Mouse (Mus musculus) brain, embryonic 14.5 days (tissue): ENCODE results near the gene Smarcal1. TPM values are rescaled to one million over a fixed set of nuclear protein-coding genes. Genes with fewer than 3 reads are reported as not detected.

ENCODE experiments used
- DNase-seq: peaks from one replicate; pipeline ENCODE4 v3.0.0-alpha.2; 2011; ENCODE audit warnings: low read depth
- CTCF ChIP-seq: fragments of 200-500 bp; IDR thresholded peaks from 2 replicates; pipeline ENCODE4 v1.5.1; 2012; ENCODE audit warnings: inconsistent platforms, mild to moderate bottlenecking, moderate library complexity, borderline replicate concordance; ENCODE audit not compliant: insufficient read depth, insufficient read length; ENCODE audit errors: extremely low read depth
- POLR2A ChIP-seq: fragments of 200-500 bp; IDR thresholded peaks from 2 replicates; pipeline ENCODE4 v1.6.1; 2012; ENCODE audit warnings: mild to moderate bottlenecking, inconsistent platforms, borderline replicate concordance; ENCODE audit not compliant: poor library complexity, insufficient read depth, insufficient read length, severe bottlenecking; ENCODE audit errors: extremely low read depth
- polyA plus RNA-seq: library from polyadenylated mRNA; depleted of rRNA; stranded (reverse); fragments of >200 nt; gene quantifications from 2 replicates; pipeline ENCODE4 v1.2.3, GENCODE M21; 2012

Smarcal1 gene
- polyA plus RNA-seq, 1 experiment: 44.9 TPM

DNA sequence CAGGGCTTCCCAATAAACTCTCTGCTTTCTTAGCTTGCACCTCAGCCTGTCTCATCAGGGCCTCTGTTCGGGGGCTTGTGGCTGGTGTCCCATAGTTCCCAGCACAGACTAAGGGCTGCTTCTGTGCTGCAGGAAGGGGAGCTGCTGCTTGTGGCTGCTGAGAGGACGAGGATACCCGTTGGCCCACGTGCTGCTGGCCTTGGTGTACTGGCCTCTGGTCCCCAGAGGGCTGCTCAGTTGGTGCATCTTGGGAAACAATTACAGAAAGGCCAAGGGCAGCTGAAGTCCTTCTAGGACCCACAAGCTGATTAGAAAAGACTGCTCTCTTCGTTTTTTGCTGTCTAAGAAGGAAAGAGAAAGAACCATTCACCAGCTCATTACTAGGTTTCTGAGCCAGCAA, 13.2 kb downstream of the Smarcal1 start:
- no peak for TF ChIP-seq CTCF
- no peak for TF ChIP-seq POLR2A

DNA sequence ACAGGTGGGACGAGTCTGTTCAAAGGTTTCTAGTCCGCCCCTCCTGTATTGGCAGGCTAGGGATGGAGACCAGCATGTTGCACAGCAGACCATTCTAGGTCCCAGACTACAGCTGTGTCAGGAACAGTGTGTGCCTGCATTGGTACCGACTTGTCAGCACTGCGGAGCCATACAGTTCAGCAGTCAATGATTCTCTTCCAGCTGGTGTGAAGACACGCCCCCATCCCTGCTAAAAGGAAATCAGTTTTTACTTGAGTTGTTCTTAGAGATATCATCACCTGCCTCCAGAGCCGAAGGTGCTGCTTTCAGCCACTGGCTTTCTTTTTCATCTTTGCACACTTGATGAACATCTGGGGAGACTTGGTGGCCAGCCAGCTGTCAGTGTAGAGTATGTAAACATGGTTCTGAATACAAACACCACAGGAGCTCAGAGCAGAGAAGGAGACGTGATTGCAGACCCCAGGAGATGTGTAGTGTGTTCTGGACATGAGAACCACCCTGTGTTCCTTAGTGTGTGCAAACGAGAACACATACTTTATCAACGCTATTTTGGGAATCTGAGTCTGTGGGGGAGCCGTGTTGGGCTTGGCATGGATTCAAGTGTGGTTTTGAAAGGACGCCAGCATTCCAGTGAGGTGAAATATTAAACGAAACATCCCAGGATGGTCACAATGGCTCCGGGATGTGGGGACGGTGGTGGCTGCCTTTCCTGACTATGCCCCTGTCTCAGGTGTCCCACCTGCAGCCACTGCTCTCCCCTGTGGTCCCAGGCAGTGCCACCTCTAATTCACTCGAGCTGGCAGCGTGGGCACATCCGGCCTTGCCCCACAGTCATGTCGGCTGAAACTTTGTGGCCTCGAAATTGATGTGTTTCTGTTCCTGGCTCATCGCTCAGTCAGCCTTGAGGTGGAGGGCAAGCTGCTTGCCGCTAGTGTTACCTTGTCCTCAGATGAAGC, 16.4 kb downstream of the Smarcal1 start:
- TF ChIP-seq POLR2A (no peak), CTCF (no peak)
- peak; percentile 20 for DNase-seq

More for the DNA sequence above, 13.2 kb downstream of the Smarcal1 start:
- DNase-seq: no peak

DNA sequence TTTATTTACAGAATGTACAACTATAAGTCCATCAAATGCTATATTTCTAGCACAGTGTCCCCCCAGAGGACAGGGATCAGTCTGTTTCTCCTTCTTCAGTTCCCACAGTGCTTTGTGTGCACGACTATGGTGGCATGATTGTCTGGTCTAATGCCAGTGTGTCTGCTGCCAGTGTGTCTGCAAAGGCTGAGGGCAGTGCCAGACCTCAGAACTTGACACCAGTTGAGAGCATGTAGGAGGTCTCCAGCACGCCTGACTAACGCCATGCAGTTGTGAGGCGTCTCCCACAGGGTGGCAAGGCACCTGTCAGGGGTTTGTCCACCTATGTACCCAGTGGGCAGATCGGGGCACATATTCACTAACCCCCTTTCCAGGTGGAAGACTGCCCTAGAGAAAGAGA, 17.7 kb downstream of the Smarcal1 start:
- no peak for TF ChIP-seq CTCF
- TF ChIP-seq POLR2A: no peak
- DNase-seq: peak; percentile 34

DNA sequence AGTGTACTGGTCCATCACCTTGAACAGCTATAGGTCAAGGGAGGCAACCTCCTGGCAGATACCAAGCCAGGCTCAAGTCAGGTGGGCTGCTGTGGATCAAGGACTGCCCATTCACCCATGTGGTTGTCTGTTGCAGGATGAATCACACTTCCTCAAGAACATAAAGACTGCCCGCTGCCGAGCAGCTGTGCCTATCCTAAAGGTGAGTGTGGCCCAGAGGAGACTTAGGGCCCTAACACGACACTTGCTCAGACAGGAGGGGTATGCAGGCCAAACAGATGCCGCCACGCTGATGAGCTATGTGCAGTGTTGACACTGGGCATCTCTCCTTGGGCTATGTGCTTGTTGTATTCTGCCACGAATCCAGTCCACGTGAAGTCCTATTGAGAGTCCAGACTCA, 18.2 kb downstream of the Smarcal1 start:
- no peak for TF ChIP-seq CTCF
- TF ChIP-seq POLR2A: no peak
- DNase-seq: no peak

DNA sequence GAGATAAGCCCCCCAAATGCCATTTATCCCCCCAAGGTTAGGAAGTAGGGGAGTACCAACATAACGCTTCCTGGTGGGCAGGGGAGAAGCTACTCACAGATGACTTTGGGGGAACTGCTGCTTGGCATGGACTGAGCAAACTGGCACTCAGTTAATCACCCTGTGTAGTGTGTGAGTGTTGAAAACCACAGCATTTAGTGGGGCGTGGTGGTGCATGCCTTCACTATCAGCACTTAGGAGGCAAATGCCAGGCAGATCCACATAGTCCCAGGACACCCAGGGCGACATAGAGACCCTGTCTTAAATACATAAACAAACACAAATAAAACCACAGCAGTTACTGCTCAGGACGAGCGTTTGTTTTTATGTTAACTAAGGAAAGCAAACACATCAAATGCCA, 19.1 kb downstream of the Smarcal1 start:
- DNase-seq: no peak

DNA sequence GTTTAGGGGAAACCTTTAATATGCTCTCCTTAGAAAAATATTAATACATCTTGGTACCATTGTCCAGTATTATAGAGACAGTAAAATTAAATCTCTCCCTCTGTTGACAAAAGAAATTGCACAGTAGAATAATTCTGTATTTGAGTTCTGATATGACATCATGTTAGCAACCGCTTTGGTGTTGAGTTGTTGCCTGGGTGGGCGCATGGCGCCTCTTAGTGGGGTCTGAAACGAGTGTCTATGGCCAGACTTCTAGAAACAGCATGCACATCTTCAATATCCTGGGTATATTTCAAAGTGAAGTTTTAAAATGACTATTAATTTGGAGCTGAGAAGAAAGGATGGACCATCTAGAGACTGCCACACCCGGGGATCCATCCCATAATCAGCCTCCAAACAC, 19.8 kb downstream of the Smarcal1 start:
- TF ChIP-seq POLR2A (no peak), CTCF (peak; percentile 27; the same call in 1 of the 2 replicates)
- DNase-seq: peak; percentile 48

More for the DNA sequence above, 19.1 kb downstream of the Smarcal1 start:
- TF ChIP-seq POLR2A (no peak), CTCF (no peak)

DNA sequence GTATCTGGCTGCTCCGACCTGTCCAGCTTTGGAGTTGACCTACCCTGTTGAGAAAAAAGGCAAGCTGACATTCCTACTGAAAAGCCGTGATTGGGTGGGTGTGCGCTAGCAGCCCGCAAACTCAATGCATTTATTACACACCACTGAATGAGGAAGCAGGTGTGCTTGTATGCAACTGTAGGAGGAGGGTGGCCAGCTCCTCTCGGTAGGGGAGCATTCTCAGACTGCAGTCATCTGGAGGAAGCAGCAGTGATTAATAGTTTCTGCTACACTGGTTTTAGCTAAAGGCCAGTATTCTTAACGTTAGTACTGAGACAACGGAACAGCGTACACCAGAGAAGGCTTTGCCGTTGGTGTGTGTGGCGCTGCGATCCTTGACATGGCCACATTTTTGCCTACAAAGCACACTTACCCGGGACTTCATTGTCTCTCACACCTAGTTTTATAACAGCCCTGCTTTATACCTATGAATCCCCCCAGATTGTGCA, 23.2 kb downstream of the Smarcal1 start:
- TF ChIP-seq CTCF (no peak), POLR2A (no peak)
- peak; percentile 48 for DNase-seq

DNA sequence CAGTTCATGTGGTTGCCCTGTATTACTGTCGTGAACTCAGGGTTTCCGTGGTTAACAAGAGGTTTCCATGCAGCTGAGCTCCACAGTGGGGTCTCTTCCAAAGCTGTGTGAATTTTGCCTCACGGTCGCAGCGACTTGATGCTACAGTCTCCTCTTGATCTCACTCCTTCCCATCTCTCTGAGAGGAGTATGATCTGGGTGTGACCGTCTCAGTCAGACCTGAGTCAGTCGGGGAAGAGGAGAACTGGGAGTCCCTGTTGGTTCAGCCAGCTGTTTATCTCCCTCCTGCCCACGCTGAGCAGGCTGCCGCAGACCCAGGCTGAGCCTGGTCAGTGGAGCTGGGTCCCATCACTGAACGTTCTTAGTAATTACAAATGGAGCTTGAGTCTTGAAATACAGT, 26.1 kb downstream of the Smarcal1 start:
- no peak for DNase-seq
- no peak for TF ChIP-seq CTCF
- no peak for TF ChIP-seq POLR2A

DNA sequence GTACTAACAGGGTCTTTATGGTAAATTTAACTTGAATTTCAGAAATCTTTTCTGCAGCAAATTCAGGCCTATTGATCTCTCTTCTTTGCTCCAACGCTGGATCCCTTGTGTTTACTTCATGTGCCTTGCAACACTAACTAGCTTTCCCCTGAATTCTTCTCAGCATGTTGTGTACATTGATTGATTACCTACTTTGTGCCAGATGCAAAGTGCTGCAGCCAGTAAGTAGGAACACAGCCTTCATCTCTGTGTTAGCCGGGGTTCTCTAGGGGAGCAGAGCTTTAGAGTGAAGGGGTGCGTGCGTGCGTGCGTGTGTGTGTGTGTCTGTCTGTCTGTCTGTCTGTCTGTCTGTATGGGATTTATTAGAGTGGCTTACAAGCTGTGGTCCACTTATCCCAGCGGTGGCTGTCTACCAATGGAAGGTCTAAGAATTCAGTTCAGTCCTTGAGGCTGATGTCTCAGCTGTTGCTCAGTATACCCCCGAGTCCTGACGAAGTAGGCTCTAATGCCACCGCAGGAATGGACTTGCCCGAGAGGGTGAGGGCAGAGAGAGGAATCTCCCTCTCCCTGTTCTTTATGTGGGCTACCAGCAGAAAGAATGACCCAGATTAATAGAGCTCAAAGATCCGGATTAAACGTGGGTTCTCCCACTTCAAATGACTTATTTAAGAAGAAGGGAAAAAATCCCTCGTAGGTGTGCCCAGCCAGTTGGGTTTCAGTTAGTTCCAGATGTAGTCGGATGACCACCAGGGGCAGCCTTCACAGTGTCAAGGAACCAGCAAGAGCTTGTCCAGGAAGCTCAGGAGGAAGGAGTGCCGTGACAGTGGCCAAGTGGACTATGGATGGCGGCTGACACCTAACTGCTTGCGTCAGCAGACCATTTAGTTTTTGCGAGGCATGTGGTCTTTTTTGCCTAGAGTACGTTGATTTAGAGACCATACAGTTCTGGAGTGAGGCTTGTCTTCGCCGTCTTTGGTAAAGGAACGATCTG, 27.1 kb downstream of the Smarcal1 start:
- TF ChIP-seq CTCF: peak; percentile 37; the same call in 1 of the 2 replicates
- no peak for TF ChIP-seq POLR2A
- DNase-seq: peak; percentile 19

DNA sequence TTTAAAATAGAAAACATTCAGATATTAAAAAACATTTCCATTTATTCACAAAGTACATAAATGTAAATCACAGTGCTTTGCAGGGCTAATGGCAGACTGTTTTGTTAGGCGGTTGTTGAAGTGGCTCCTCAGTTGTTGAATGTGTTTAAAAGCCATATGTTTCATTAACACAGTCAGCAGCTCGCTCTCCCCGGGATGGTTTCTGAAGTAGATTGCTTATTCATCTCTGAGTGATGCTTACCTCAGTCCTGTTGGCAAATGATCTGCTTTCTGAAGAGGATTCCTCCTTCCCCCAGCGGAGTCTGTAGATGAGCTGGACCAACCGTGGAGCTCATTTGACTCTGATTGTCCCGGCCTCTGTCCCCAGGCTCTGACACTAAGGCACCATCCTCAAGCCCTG, 29.1 kb downstream of the Smarcal1 start:
- TF ChIP-seq POLR2A (no peak), CTCF (no peak)
- DNase-seq: peak; percentile 46

DNA sequence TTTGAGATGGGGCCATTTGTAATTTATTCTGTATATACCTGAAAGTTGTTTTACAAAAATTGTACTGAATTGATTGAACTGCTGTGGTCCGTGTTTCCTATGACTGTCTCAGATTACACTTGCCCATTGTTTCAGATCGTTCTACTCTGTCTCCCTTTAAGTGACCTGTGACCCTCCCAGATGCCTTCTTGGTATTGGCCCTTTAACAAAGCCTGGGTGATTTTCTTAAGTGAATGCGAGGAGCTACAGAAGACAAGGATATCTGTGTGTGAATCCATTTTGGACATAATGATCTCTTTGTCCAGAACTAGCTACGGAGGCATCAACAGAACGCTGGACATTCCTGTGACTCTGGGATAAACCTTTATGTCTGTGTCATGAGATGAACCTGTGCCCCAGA, 52.2 kb downstream of the Smarcal1 start:
- TF ChIP-seq CTCF: no peak
- TF ChIP-seq POLR2A: no peak
- DNase-seq: no peak
